Mouse (Mus musculus) CH12F3 (cell line): ENCODE data around the gene Avp.
"Not testable (repeated sequence)": the region's sequence is repeated elsewhere in the genome, so short reads cannot be mapped to it uniquely, and the experiment has no call there.

Experiments used
- in situ Hi-C: fragments of 300-500 bp; cut with MboI; formaldehyde crosslinking; loops from 2 replicates; pipeline ENCODE4 v1.14.3; 2020; ENCODE audit warnings: low sequenced_read_pairs

Gene Avp

GRCm38 (mm10) chr2:130582552-130582951 is at the start of gene Avp:
Avp (minus strand) TSS chr2:130582554.
- in situ Hi-C loops = no loop called here

- in situ Hi-C loops = no loop called here
Measured at GRCm38 (mm10) chr2:130629839-130630203, 47.5 kb upstream of the Avp start, which contains the start of the genes Fastkd5 and Ubox5. Fastkd5 (minus strand) TSS chr2:130630027. Ubox5 (minus strand) TSS chr2:130630038.

DNA sequence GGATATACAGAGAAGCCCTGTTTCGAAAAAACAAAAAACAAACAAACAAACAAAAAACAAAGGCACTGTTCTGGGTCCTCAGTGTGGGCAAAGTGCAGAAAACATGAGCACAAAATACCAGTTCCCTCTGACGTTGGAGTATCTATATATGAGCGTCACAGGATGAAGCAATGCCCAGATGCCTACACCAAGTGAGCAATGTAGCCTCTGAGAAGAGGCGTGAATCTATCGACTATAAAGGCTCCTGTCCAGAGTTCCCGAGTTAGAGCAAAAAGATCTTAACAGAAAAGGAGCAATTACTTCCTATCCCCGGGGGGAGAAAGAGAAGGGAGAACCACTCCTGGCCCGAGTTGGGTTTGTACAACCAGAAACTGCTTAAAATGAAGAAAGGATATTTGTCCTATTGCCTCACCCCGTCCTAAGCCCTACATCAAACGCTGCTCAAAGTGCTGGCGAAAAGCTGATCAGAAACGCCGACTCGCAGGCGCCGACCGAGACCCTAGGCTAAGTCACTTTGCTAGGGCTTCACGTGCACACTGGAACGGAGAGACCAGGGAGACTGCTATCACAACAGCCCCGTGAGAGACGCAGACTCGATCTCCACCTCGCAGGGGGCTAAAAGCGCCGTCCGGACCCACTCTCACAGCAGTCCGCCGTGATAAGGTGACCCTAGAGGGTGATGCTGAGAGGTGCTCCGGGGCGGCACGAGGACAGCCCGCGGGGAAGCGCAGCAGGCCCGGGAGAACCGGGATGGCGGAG is 46.9 kb upstream of the Avp start:
- in situ Hi-C loops = no loop called here

- in situ Hi-C loops = no loop called here
Measured at GRCm38 (mm10) chr2:130628424-130628823, 46.1 kb upstream of the Avp start.

GRCm38 (mm10) chr2:130618972-130619371 is 36.6 kb upstream of the Avp start:
- in situ Hi-C loops = no loop called here

DNA sequence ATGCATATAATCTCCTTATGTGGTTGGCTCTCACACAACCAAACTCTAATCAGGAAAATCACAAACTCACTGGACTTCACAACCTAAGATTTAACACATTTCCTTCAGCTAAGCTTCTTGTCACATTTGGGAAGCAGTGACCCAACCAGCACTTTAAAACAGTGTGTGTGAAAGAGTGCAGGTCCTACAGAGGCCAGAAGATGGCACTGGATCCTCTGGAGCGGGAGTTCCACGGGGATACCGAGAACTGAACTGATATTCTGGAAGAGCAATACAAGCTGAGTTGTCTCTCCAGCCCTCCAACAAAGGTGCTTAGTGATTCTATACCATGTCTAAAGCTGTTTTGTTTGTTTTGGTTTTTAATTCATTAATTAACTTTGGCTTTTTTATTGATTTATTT is 30.7 kb upstream of the Avp start:
- in situ Hi-C loops = no loop called here

DNA sequence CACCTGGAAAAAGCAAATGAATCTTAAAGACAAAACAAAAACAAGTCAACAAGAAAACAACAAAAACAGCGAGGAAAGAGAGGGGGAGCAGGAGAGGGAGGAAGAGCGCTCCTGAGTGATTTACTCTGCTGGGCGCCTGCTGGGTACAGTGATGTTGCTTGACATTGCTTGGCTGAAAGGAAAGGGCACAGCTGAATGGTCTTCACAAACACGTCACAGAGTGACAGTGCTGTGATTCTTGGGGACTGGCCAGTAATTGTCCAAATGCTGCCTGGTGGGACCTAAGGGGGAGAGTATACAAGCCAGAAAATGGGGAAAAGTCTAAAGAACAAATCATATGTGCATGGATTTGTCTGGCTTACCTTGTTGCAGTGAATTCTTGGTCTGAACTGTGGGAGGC is 19.8 kb upstream of the Avp start:
- in situ Hi-C loops = no loop called here

DNA sequence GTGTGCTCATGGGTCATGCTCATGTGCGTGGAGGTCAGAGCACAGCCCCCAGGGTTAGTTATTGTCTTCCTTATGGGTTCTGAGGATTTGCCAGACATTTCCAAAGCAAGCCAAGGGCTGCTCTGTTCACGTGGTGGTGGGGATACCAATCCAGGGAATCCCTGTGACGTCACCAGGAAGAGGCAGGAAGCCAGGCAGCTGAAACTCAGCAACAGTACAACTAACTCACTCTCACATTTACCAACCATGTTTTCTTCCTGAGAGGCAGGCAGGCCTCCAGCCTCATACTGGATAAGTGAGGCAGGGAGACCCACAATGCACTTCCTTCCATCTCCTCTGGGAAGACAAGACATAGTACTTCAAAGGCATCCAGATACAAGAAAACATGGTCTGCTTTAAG is 16.0 kb upstream of the Avp start:
- in situ Hi-C loops = no loop called here

GRCm38 (mm10) chr2:130597601-130598010 is 15.3 kb upstream of the Avp start:
- in situ Hi-C loops = no loop called here

DNA sequence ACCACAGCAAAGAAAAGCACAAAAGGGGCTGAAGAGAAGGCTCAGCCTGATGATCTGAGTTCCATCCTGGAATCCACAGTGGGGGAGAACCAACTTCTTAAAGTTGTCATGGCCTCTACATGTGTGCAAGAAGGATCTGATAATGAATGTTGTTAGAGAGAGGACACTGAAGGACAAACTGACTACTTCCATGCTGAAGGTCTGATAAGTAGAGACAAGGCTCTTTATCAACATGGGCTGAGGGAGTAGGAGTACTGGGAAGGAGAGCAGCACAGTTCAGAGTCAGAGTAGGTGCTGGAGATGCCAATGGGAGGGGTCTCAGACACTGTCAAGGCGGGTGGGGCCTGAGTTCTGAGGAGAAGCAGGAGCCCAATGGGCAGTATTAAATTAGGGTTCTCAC is 13.2 kb upstream of the Avp start:
- in situ Hi-C loops = no loop called here

DNA sequence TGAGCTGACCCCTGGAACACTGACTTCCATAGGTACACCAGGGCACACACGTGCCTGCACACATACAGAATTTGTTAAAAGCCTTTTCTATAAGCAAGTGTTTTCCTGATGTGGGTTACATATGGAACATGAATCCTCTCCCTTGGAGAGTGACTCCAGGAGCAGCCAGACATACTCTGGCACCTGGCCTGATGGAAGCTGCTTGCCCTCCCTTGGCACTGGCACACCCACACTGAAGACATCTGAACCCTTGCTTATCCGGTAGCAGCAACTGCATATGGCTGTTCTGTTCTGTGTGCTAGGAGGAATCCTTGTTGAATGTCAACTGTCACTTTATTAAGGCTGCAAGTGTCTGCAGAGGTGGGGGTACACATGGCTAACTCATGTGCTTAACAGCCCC is 8.7 kb upstream of the Avp start:
- in situ Hi-C loops = no loop called here

DNA sequence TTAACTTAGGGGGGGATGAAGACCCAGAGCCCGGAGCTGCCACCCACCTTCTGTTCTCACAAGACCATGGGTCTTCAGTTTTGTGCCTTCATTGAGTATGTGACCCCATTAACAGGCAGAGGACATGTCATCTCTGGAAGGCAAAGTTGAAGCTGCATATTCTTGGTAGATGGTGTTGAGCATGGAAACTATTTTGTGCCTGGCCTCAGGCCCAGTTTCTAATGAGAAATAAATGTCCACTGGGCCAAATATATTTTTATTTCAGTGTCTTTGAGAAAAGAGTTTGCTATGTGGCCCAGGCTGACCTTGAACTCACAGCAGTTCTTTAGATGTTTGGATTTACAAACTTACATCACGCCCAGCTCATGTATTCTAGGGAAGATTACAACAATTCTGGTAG is 7.4 kb upstream of the Avp start:
- in situ Hi-C loops = no loop called here

DNA sequence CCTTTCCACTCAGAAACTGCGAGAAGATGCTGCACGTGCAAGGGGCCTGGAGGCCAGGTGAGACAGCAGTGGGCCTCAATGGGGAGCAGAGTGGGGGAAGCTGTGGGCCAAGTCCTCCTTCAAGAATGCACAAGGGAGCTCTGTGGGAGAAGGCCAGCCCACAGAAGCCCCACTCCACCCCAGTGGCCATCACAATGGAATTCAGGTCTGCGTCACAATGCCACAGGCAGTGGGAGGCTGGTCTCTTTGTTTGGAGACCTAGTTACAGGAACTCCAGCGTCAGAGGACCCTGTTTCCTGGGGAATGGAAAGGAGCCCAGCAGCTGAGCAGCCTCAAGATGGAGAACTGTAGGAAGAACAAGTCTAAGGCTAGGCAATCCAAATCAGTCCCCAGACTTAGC is 6.8 kb upstream of the Avp start:
- in situ Hi-C loops = no loop called here

GRCm38 (mm10) chr2:130588373-130588772 is 6.0 kb upstream of the Avp start:
- in situ Hi-C loops = no loop called here

GRCm38 (mm10) chr2:130586016-130586415 is 3.7 kb upstream of the Avp start:
- in situ Hi-C loops = no loop called here

- in situ Hi-C loops = no loop called here
Measured at GRCm38 (mm10) chr2:130583902-130584560, 1.7 kb upstream of the Avp start.

GRCm38 (mm10) chr2:130581201-130581600 is 1.2 kb downstream of the Avp start:
- in situ Hi-C loops = no loop called here

GRCm38 (mm10) chr2:130579791-130580190 is 2.6 kb downstream of the Avp start:
- in situ Hi-C loops = no loop called here

- in situ Hi-C loops = no loop called here
Measured at GRCm38 (mm10) chr2:130578148-130578547, 4.2 kb downstream of the Avp start.

DNA sequence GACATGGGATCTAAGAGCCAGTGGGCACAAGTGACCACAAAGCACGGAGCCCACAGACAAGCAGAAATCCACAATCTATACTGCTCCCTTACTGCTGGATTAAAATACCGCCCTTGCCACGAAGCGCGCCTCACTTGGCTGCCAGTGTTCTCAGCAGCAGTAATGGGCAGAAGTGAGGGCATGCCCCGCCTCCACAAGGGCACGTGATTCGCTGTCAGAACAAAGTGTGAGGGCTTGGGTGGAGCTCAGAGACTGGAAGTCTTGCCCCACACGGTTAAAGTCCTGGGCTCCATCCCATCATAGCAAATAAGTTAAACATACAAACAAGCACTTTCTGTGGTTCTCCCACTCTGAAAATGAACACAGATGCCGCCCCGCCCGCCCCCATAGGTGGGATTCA is 4.7 kb downstream of the Avp start:
- in situ Hi-C loops = no loop called here

DNA sequence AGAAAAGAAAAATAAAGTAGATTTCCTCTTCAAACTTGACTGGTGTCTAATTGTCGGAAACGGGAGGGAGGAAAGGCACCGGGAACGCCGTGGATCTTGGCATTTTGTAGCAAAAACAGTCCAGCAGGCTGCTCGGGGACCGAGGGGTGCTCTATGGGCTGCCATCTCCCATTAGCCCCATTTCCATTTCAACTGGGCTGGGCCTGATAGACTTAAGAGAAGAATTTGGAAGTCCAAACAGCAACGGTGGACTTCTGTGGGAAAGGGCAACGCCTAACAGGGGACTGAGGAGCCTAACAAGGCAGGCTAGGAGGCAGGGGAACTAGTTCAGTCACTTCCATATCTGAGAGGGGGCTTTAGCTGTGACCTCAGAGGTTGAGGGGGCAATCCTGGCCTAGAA is 5.3 kb downstream of the Avp start:
- in situ Hi-C loops = no loop called here

GRCm38 (mm10) chr2:130576564-130576963 is 5.8 kb downstream of the Avp start:
- in situ Hi-C loops = not testable (repeated sequence)

GRCm38 (mm10) chr2:130575873-130576272 is 6.5 kb downstream of the Avp start, which contains the start of gene Oxt:
Oxt (plus strand) TSS chr2:130576173.
- in situ Hi-C loops = no loop called here
